Mouse (Mus musculus) heart, embryonic 15.5 days (tissue): ENCODE data around the gene Avpr1b. TPM values are rescaled to one million over a fixed set of nuclear protein-coding genes. Genes with fewer than 3 reads are reported as not detected.
A peak's percentile ranks its signal among the peaks of the same experiment; 100 is the strongest.

Experiments
- ATAC-seq: fragments of 200-750 bp; cut with Nextera tagmentation; replicated peaks from 2 replicates; pipeline ENCODE4 v1.8.0; 2017; ENCODE audit warnings: low read depth, moderate TSS enrichment; ENCODE audit not compliant: insufficient number of reproducible peaks, insufficient read depth, low FRiP score
- H3K27ac ChIP-seq: fragments of 300-500 bp; sonication (generic); 2 replicates; pipeline ENCODE4 v1.5.1; 2015; ENCODE audit warnings: mild to moderate bottlenecking, inconsistent platforms
- H3K27me3 ChIP-seq: fragments of 300-500 bp; sonication (generic); 2 replicates; pipeline ENCODE4 v1.6.1; 2015; ENCODE audit warnings: inconsistent platforms
- H3K36me3 ChIP-seq: fragments of 300-500 bp; sonication (generic); 2 replicates; pipeline ENCODE4 v1.6.1; 2015; ENCODE audit warnings: mild to moderate bottlenecking, inconsistent platforms
- H3K4me1 ChIP-seq: fragments of 300-500 bp; sonication (generic); replicated peaks from 2 replicates; pipeline ENCODE4 v1.6.1; 2015; ENCODE audit warnings: inconsistent platforms
- H3K4me2 ChIP-seq: fragments of 300-500 bp; sonication (generic); 2 replicates; pipeline ENCODE4 v1.6.1; 2015; ENCODE audit warnings: inconsistent platforms, mild to moderate bottlenecking, moderate library complexity
- H3K4me3 ChIP-seq: fragments of 300-500 bp; sonication (generic); 2 replicates; pipeline ENCODE4 v1.5.1; 2015; ENCODE audit warnings: mild to moderate bottlenecking, inconsistent platforms
- H3K9ac ChIP-seq: fragments of 300-500 bp; sonication (generic); 2 replicates; pipeline ENCODE4 v1.6.1; 2015; ENCODE audit warnings: mild to moderate bottlenecking, inconsistent platforms
- H3K9me3 ChIP-seq: fragments of 300-500 bp; sonication (generic); replicated peaks from 2 replicates; pipeline ENCODE4 v1.6.1; 2016; ENCODE audit warnings: inconsistent platforms
- WGBS: fragments of 180-500 bp; shearing (Covaris S2); methylation state at CpG from one replicate; pipeline ENCODE4 v1.1.7; 2015; ENCODE audit warnings: mixed read lengths; 5-methylcytosine and 5-hydroxymethylcytosine counted together
- polyA plus RNA-seq: library from polyadenylated mRNA; unstranded; fragments of >200 nt; fragmentation: Nextera tagmentation; extraction: Ambion mirVana; gene quantifications from 2 replicates; pipeline ENCODE4 v1.2.1, GENCODE M21; 2015

The Avpr1b gene
- polyA plus RNA-seq, 1 experiment from 2014 or later: not detected

GRCm38 (mm10) chr1:131652670-131653443 lies 53.8 kb downstream of the Avpr1b start:
- Histone ChIP-seq H3K27me3 (no peaks in the 10 kb centered on the region), H3K4me2 (no peak overlapping the region), H3K4me3 (no peak overlapping the region), H3K27ac (no peak overlapping the region), H3K4me1 (peaks cover 3% of the 10 kb centered on the region; the same call in 1 of the 2 replicates), H3K9ac (no peak overlapping the region), H3K9me3 (no peaks in the 10 kb centered on the region), H3K36me3 (no peaks in the 10 kb centered on the region)
- 59% methylated on average over 12 of the region's 12 CpGs for WGBS
- no peak for ATAC-seq

- H3K4me3 ChIP-seq: no peak overlapping the region
- H3K36me3 ChIP-seq: no peaks in the 10 kb centered on the region
- no peaks in the 10 kb centered on the region for H3K9me3 ChIP-seq
- peaks cover 4% of the 10 kb centered on the region; the same call in 1 of the 2 replicates for H3K4me1 ChIP-seq
- no peak overlapping the region for H3K27ac ChIP-seq
- no peak for ATAC-seq
- WGBS: 74% methylated on average over 6 of the region's 6 CpGs
- no peak overlapping the region for H3K4me2 ChIP-seq
- H3K9ac ChIP-seq: no peak overlapping the region
- H3K27me3 ChIP-seq: no peaks in the 10 kb centered on the region
Observed at GRCm38 (mm10) chr1:131655601-131656000, 56.6 kb downstream of the Avpr1b start.

- peak overlapping the region; percentile 33 for H3K4me2 ChIP-seq
- H3K4me1 ChIP-seq: peaks cover 4% of the 10 kb centered on the region; the same call in 1 of the 2 replicates
- peak; percentile 54; the same call in 1 of the 2 replicates for ATAC-seq
- no peak overlapping the region for H3K9ac ChIP-seq
- 0 out of 2 replicates have a peak overlapping the region, but pooled peaks have one; percentile 8 for H3K4me3 ChIP-seq
- under 1% methylated on average over 11 of the region's 11 CpGs for WGBS
- H3K36me3 ChIP-seq: no peaks in the 10 kb centered on the region
- H3K9me3 ChIP-seq: no peaks in the 10 kb centered on the region
- no peak overlapping the region for H3K27ac ChIP-seq
- no peaks in the 10 kb centered on the region for H3K27me3 ChIP-seq
Observed at GRCm38 (mm10) chr1:131657945-131658354, 58.9 kb downstream of the Avpr1b start.

GRCm38 (mm10) chr1:131659512-131660085 lies 60.6 kb downstream of the Avpr1b start:
- no peak for ATAC-seq
- Histone ChIP-seq H3K4me3 (no peak overlapping the region), H3K4me1 (peaks cover 4% of the 10 kb centered on the region; the same call in 1 of the 2 replicates), H3K4me2 (no peak overlapping the region), H3K27me3 (no peaks in the 10 kb centered on the region), H3K36me3 (no peaks in the 10 kb centered on the region), H3K9me3 (no peaks in the 10 kb centered on the region), H3K27ac (no peak overlapping the region), H3K9ac (no peak overlapping the region)
- WGBS: 64% methylated on average over 5 of the region's 5 CpGs

GRCm38 (mm10) chr1:131660266-131660665 lies 61.2 kb downstream of the Avpr1b start:
- peaks cover 4% of the 10 kb centered on the region; the same call in 1 of the 2 replicates for H3K4me1 ChIP-seq
- WGBS: 78% methylated on average over 2 of the region's 2 CpGs
- H3K27ac ChIP-seq: no peak overlapping the region
- no peak overlapping the region for H3K4me2 ChIP-seq
- no peaks in the 10 kb centered on the region for H3K36me3 ChIP-seq
- H3K4me3 ChIP-seq: no peak overlapping the region
- ATAC-seq: no peak
- H3K27me3 ChIP-seq: no peaks in the 10 kb centered on the region
- no peaks in the 10 kb centered on the region for H3K9me3 ChIP-seq
- H3K9ac ChIP-seq: no peak overlapping the region

GRCm38 (mm10) chr1:131660716-131661472 lies 61.9 kb downstream of the Avpr1b start:
- WGBS: 71% methylated on average over 7 of the region's 7 CpGs
- H3K9ac ChIP-seq: no peak overlapping the region
- no peak overlapping the region for H3K4me3 ChIP-seq
- H3K4me2 ChIP-seq: no peak overlapping the region
- no peaks in the 10 kb centered on the region for H3K9me3 ChIP-seq
- peaks cover 4% of the 10 kb centered on the region; the same call in 1 of the 2 replicates for H3K4me1 ChIP-seq
- H3K27ac ChIP-seq: no peak overlapping the region
- ATAC-seq: no peak
- no peaks in the 10 kb centered on the region for H3K27me3 ChIP-seq
- no peaks in the 10 kb centered on the region for H3K36me3 ChIP-seq

Other genes with a start within 250 kb of the Avpr1b start
- gene Srgap2, start 71.9 kb upstream of the Avpr1b start, polyA plus RNA-seq: 10.0 and 15.8 TPM in 2 replicates
- gene Fam72a, start 71.3 kb upstream of the Avpr1b start, polyA plus RNA-seq: 2.4 and 2.7 TPM in 2 replicates
- 0.28 and 0.93 TPM in 2 replicates for gene Ctse, start 39.1 kb downstream of the Avpr1b start, polyA plus RNA-seq
- 3.3 and 3.7 TPM in 2 replicates for gene Rab7b, start 89.5 kb downstream of the Avpr1b start, polyA plus RNA-seq
- gene Slc26a9, start 144.8 kb downstream of the Avpr1b start, polyA plus RNA-seq: 0.08 and 0.22 TPM in 2 replicates
- gene Pm20d1, start 198.1 kb downstream of the Avpr1b start, polyA plus RNA-seq: 1.4 and 1.8 TPM in 2 replicates
- 8.9 and 11.4 TPM in 2 replicates for gene Slc41a1, start 228.3 kb downstream of the Avpr1b start, polyA plus RNA-seq